Mouse (Mus musculus): ENCODE measurements around the gene Napsa. TPM values are rescaled to one million over a fixed set of nuclear protein-coding genes. Genes with fewer than 3 reads are reported as not detected.

Gene Napsa
- polyA plus RNA-seq, 1 experiment from 2014 or later = 4.7 TPM

DNA sequence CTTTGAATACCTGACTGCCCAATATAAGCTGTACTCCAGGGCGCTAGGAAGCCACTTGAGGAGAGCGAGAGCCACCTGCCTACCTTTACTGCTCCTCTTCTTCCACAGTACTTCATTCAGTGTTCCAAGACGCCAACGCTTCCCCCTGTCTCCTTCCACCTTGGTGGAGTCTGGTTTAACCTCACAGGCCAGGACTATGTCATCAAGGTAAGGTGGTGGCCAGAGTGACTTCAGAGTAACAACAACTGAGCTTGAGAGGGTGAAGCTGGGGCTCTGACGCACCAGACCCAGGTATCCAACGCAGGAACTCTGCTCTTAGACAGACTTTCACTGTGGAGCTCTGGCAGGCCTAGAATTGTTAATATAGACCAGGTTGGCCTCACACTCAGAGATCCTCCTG is 13.4 kb downstream of the Napsa start:
- Histone ChIP-seq H3K27me3 (ENCODE audit: insufficient read depth, low read length) (peaks cover 52% of the 10 kb centered on the region), H3K9me3 (ENCODE audit: low read depth, low read length) (no peaks in the 10 kb centered on the region), H3K4me1 (ENCODE audit: insufficient read depth) (0 out of 2 replicates have a peak, but pooled peaks cover 2% of the 10 kb centered on the region), H3K4me2 (no peak overlapping the region), H3K27ac (ENCODE audit: low read depth) (no peak overlapping the region), H3K9ac (no peak overlapping the region), H3K4me3 (ENCODE audit: low read depth, low read length) (no peak overlapping the region), H3K36me3 (ENCODE audit: insufficient read depth) (no peaks in the 10 kb centered on the region)
- WGBS = 81% methylated on average over 6 of the region's 6 CpGs
- no peak for DNase-seq
- TF ChIP-seq CTCF (IDR thresholded peaks at IDR 0.05; ENCODE audit: low read depth) = no peak
- no peak for ATAC-seq (ENCODE audit: insufficient read depth)

DNA sequence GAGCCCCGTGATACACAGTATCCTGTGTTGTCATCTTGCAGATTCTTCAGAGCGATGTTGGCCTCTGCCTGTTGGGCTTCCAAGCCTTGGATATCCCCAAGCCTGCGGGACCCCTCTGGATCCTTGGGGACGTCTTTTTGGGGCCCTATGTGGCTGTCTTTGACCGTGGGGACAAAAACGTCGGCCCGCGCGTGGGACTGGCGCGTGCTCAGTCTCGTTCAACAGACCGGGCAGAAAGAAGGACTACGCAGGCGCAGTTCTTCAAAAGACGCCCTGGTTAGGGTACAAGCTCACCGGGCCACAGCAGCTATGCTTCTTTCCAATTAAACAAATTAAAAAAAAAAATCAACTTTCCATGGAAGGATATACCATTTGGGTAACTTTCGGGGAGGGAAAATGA is 14.3 kb downstream of the Napsa start:
- Histone ChIP-seq H3K27ac (ENCODE audit: low read depth) (no peak overlapping the region), H3K4me3 (ENCODE audit: low read depth, low read length) (peak overlapping the region; percentile 22), H3K9ac (no peak overlapping the region), H3K36me3 (ENCODE audit: insufficient read depth) (no peaks in the 10 kb centered on the region), H3K27me3 (ENCODE audit: insufficient read depth, low read length) (peaks cover 61% of the 10 kb centered on the region), H3K4me2 (peak overlapping the region; percentile 53), H3K4me1 (ENCODE audit: insufficient read depth) (0 out of 2 replicates have a peak, but pooled peaks cover 2% of the 10 kb centered on the region), H3K9me3 (ENCODE audit: low read depth, low read length) (no peaks in the 10 kb centered on the region)
- ATAC-seq (ENCODE audit: insufficient read depth) (no peak), DNase-seq (peak; percentile 16)
- TF ChIP-seq CTCF (IDR thresholded peaks at IDR 0.05; ENCODE audit: low read depth) = no peak
- 18% methylated on average over 19 of the region's 19 CpGs for WGBS

DNA sequence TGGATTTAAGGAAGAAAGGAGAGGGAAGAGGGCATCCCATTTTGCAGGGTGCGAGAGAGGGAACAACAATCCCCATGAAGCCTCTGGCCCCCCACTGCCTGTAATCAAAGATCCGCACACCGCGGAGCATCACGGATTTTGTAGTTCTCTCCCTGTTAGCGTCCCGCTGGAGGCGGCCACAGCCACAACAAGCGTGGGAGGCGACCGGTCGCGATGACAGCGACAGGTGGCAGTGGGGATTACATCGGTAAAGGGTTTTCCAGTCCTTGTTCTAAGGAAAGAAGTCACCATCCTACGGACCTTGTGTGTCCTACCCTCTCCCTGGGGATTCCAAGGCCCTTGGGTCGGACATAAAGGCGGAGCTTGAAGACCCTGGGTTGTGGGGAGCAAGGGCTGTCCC is 14.8 kb downstream of the Napsa start:
- DNase-seq (peak; percentile 70), ATAC-seq (ENCODE audit: insufficient read depth) (no peak)
- Histone ChIP-seq H3K9me3 (ENCODE audit: low read depth, low read length) (no peaks in the 10 kb centered on the region), H3K4me2 (peak overlapping the region; percentile 53), H3K4me1 (ENCODE audit: insufficient read depth) (0 out of 2 replicates have a peak, but pooled peaks cover 2% of the 10 kb centered on the region), H3K4me3 (ENCODE audit: low read depth, low read length) (peak overlapping the region; percentile 22), H3K27ac (ENCODE audit: low read depth) (no peak overlapping the region), H3K27me3 (ENCODE audit: insufficient read depth, low read length) (peaks cover 65% of the 10 kb centered on the region), H3K9ac (no peak overlapping the region), H3K36me3 (ENCODE audit: insufficient read depth) (no peaks in the 10 kb centered on the region)
- 1% methylated on average over 18 of the region's 18 CpGs for WGBS
- no peak for TF ChIP-seq CTCF (IDR thresholded peaks at IDR 0.05; ENCODE audit: low read depth)

DNA sequence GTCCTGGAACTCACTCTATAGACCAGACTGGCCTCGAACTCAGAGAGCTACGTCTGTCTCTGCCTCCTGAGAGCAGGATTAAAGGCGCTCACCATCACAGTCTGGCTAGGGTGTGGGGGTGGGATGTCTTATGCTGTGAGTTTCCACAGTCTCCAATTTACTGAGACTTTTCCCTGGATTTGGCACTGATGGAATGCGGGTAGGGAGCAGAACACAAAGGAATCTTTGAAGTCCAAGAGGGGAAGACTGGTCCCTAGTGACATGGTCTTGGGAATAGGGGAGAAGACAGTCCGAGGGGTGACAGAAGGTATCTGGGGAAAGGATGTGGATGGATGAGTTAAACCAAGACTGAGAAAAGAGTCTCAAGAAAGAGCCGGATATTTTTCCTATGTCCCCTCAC is 15.5 kb downstream of the Napsa start:
- Histone ChIP-seq H3K9me3 (ENCODE audit: low read depth, low read length) (no peaks in the 10 kb centered on the region), H3K4me3 (ENCODE audit: low read depth, low read length) (no peak overlapping the region), H3K4me1 (ENCODE audit: insufficient read depth) (no peaks in the 10 kb centered on the region), H3K27me3 (ENCODE audit: insufficient read depth, low read length) (peaks cover 72% of the 10 kb centered on the region), H3K27ac (ENCODE audit: low read depth) (no peak overlapping the region), H3K9ac (no peak overlapping the region), H3K4me2 (peak overlapping the region; percentile 53; the same call in 1 of the 2 replicates), H3K36me3 (ENCODE audit: insufficient read depth) (no peaks in the 10 kb centered on the region)
- DNase-seq = no peak
- TF ChIP-seq CTCF (IDR thresholded peaks at IDR 0.05; ENCODE audit: low read depth) = no peak
- 32% methylated on average over 6 of the region's 6 CpGs for WGBS
- no peak for ATAC-seq (ENCODE audit: insufficient read depth)

DNA sequence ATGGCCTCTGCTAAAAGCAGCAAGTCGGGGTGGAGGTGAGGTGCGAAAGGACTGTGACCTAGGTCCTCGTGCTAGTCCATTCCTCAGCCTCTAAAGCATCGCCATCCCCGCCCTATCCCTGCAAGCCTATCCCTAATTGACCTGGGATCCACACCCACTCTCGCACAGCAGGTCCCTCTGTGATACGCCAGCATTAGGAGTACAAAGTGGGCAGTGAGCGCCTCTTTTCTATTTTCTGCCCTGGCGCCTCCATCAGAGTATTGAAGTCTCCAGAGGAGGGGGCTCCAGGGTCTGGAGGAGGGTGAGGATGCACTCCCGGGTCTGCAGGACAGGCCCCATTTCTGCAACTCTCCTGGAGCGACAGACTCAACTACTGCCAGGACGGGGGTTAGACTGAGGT is 16.2 kb downstream of the Napsa start:
- no peak for TF ChIP-seq CTCF (IDR thresholded peaks at IDR 0.05; ENCODE audit: low read depth)
- ATAC-seq (ENCODE audit: insufficient read depth) (no peak), DNase-seq (no peak)
- Histone ChIP-seq H3K36me3 (ENCODE audit: insufficient read depth) (no peaks in the 10 kb centered on the region), H3K9ac (no peak overlapping the region), H3K27ac (ENCODE audit: low read depth) (no peak overlapping the region), H3K4me1 (ENCODE audit: insufficient read depth) (no peaks in the 10 kb centered on the region), H3K4me3 (ENCODE audit: low read depth, low read length) (peak overlapping the region; percentile 33), H3K9me3 (ENCODE audit: low read depth, low read length) (no peaks in the 10 kb centered on the region), H3K27me3 (ENCODE audit: insufficient read depth, low read length) (peaks cover 79% of the 10 kb centered on the region), H3K4me2 (peak overlapping the region; percentile 99)
- WGBS = 9% methylated on average over 12 of the region's 12 CpGs

DNA sequence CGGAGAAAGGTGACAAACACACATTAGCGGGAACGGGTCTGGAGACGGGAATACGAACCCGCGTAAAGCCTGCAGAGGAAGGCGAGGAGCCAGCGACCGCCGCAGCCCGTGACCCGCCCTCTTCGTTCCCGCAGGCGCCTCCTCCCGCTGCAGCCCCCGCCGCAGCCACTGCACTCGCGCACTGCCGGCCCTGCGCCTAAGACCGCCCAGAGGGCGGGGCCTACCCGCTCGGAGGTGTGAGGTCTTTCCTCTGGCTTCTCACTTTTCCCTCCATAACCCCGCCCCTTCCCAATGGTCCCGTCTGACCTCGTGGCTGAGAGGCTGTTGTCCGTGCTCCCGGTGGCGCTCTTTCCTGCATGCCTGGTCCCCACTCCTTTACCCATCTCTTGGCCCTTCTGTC is 17.0 kb downstream of the Napsa start:
- no peaks in the 10 kb centered on the region for H3K36me3 ChIP-seq (ENCODE audit: insufficient read depth)
- peak overlapping the region; percentile 99 for H3K4me2 ChIP-seq
- peak; percentile 87 for DNase-seq
- H3K9ac ChIP-seq = no peak overlapping the region; the same call in 1 of the 2 replicates
- 0 out of 2 replicates have a peak, but pooled peaks have one; percentile 9 for TF ChIP-seq CTCF (IDR thresholded peaks at IDR 0.05; ENCODE audit: low read depth)
- WGBS = 1% methylated on average over 32 of the region's 33 CpGs
- ATAC-seq (ENCODE audit: insufficient read depth) = peak; percentile 33
- no peak overlapping the region for H3K27ac ChIP-seq (ENCODE audit: low read depth)
- no peaks in the 10 kb centered on the region for H3K4me1 ChIP-seq (ENCODE audit: insufficient read depth)
- H3K27me3 ChIP-seq (ENCODE audit: insufficient read depth, low read length) = peaks cover 82% of the 10 kb centered on the region
- peak overlapping the region; percentile 33 for H3K4me3 ChIP-seq (ENCODE audit: low read depth, low read length)
- no peaks in the 10 kb centered on the region for H3K9me3 ChIP-seq (ENCODE audit: low read depth, low read length)

DNA sequence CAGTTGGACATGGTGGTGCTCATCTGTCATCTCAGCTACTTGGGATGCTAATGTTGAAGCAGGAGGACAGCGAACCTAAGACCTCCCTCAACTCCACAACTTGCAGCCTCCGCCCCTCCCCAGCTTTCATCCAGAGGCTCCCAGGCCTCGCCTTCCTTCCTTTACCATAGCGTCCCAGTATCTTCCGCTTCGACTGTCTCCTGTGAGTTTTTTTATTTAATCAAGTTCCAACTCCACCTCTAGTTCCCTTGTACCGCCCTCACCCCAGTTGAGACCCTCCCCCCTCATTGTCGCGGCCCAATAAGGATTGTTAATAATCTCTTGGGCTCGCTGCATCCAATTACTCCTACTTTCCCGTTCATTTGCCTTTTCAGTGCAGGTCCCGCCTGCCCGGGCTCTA is 17.8 kb downstream of the Napsa start:
- Histone ChIP-seq H3K27ac (ENCODE audit: low read depth) (no peak overlapping the region), H3K4me3 (ENCODE audit: low read depth, low read length) (peak overlapping the region; percentile 50; the same call in 1 of the 2 replicates), H3K9ac (no peak overlapping the region), H3K4me1 (ENCODE audit: insufficient read depth) (no peaks in the 10 kb centered on the region), H3K9me3 (ENCODE audit: low read depth, low read length) (no peaks in the 10 kb centered on the region), H3K27me3 (ENCODE audit: insufficient read depth, low read length) (peaks cover 82% of the 10 kb centered on the region), H3K4me2 (peak overlapping the region; percentile 99), H3K36me3 (ENCODE audit: insufficient read depth) (no peaks in the 10 kb centered on the region)
- DNase-seq = no peak
- TF ChIP-seq CTCF (IDR thresholded peaks at IDR 0.05; ENCODE audit: low read depth) = no peak
- ATAC-seq (ENCODE audit: insufficient read depth) = 0 out of 2 replicates have a peak, but pooled peaks have one; percentile 2
- WGBS = 3% methylated on average over 13 of the region's 13 CpGs
